Mouse (Mus musculus): ENCODE measurements around the gene Cdh22.

DNA sequence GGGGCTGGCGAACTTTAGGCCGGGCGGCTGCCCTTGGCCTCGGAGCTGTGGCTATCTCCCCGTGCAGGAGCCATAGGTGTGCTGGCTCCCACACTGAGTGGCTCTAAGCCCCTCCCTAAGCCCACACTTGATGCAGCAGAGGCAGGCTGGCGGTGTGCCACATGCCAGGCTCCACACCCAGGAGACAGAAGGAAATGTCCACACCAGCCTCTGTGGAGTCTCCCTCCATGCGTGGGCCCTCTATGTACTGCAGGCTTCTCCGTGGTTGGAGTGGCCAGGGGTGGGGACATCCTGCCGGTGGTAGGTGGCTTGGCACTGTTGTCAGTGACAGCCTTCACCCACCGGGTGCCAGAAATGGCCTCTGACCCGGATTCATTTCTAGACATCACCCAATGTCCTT is 5.6 kb downstream of the Cdh22 start:
- TF ChIP-seq EP300 (IDR thresholded peaks at IDR 0.05) = no peak
- no peak for TF ChIP-seq CTCF (IDR thresholded peaks at IDR 0.05)
